Mouse (Mus musculus): ENCODE results near the gene Itih2. TPM values are rescaled to one million over a fixed set of nuclear protein-coding genes. Genes with fewer than 3 reads are reported as not detected.

The Itih2 gene
- polyA plus RNA-seq, 1 experiment from 2014 or later, result 2.7 TPM

DNA sequence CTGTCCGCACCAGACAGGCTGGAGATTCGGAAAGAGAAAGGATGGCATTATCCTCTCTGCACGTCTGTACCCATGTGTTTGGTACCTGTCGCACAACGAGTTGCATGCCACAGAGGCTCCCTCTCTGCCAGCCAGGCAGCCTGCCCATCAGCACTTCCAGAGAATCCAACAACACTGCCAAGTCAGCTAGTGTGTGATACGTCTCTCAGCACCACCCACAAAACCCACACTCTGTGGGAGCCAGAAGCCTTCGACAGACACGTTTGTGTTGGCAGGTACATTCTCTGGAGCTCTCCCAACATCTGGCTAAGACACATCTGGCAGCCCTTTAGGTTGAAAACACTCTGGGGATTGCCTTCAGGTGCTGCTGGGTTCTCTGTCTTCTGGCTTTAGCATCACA, 16.0 kb upstream of the Itih2 start:
- Histone ChIP-seq H3K9me3 (replicated peaks; ENCODE audit: control insufficient read depth, low read length, poor library complexity, severe bottlenecking) (no peaks in the 10 kb centered on the region), H3K27ac (ENCODE audit: low read length) (no peak overlapping the region), H3K27me3 (ENCODE audit: control insufficient read depth, insufficient read depth, low read depth, low read length) (no peaks in the 10 kb centered on the region), H3K4me2 (ENCODE audit: low read length) (no peak overlapping the region), H3K36me3 (ENCODE audit: control insufficient read depth, insufficient read depth, low read length) (no peaks in the 10 kb centered on the region), H3K9ac (ENCODE audit: low read depth, low read length) (no peak overlapping the region), H3K4me1 (ENCODE audit: control insufficient read depth, insufficient read depth, low read length) (no peaks in the 10 kb centered on the region), H3K4me3 (ENCODE audit: low read depth, low read length) (no peak overlapping the region)
- no peak for ATAC-seq
- WGBS, result 78% methylated on average over 8 of the region's 8 CpGs

- no peak overlapping the region for H3K9ac ChIP-seq (ENCODE audit: low read depth, low read length)
- no peak overlapping the region for H3K27ac ChIP-seq (ENCODE audit: low read length)
- no peaks in the 10 kb centered on the region for H3K4me1 ChIP-seq (ENCODE audit: control insufficient read depth, insufficient read depth, low read length)
- H3K27me3 ChIP-seq (ENCODE audit: control insufficient read depth, insufficient read depth, low read depth, low read length), result no peaks in the 10 kb centered on the region
- no peak for ATAC-seq
- H3K36me3 ChIP-seq (ENCODE audit: control insufficient read depth, insufficient read depth, low read length), result no peaks in the 10 kb centered on the region
- H3K4me3 ChIP-seq (ENCODE audit: low read depth, low read length), result no peak overlapping the region
- WGBS, result 85% methylated on average over 6 of the region's 6 CpGs
- H3K4me2 ChIP-seq (ENCODE audit: low read length), result no peak overlapping the region
- no peaks in the 10 kb centered on the region for H3K9me3 ChIP-seq (replicated peaks; ENCODE audit: control insufficient read depth, low read length, poor library complexity, severe bottlenecking)
These were observed 14.3 kb upstream of the Itih2 start for GRCm38 (mm10) chr2:10145514-10145913.

DNA sequence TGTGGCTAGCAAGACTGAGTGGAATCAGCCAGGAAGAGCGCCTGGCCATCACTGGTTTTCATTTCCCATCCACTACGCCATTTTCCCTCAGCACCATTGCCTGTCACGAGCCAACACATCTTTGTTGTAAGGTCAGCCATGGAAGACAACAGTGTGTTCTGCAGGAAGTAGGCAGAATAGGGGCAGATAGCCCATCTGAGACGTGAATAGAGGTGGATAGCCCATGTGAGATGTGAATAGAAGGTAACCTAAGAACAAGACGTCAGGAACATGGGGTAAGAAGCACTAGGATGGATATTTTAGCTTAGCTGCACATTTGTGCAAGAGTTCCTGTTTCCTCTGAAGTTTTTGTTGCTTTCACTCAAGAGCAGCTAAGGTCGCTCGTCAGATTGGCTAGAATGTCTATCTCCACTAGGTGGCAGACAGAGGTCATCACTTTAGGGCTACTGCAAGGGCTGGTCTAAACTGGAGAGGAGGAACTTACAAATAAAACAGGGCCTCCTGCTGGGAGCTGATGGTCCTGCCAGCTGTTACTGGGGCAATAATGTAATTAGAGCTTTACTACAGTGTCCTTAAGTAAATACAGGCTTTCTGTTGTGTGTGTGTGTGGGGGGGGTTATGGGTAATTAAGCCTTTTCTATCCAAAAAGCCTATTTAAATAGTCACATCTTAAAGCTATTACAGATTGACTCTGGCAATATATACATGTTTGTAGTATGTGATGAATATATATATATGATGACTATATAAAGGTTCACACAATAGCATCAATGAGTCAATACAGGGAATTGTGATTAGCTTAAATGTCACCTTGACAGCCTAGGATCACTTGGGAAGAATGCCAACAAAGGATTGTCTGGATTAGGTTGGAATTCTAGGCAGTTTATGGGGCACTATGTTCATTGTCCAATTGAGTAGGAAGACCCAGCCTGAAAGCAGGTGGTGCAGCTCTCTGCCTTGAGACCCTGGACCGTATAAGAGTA, 11.6 kb upstream of the Itih2 start:
- 30% methylated on average over 8 of the region's 8 CpGs for WGBS
- H3K27me3 ChIP-seq (ENCODE audit: control insufficient read depth, insufficient read depth, low read depth, low read length), result no peaks in the 10 kb centered on the region; the same call in 1 of the 2 replicates
- no peaks in the 10 kb centered on the region for H3K36me3 ChIP-seq (ENCODE audit: control insufficient read depth, insufficient read depth, low read length)
- ATAC-seq, result peak; percentile 76; the same call in 1 of the 2 replicates
- H3K9ac ChIP-seq (ENCODE audit: low read depth, low read length), result no peak overlapping the region
- no peaks in the 10 kb centered on the region for H3K4me1 ChIP-seq (ENCODE audit: control insufficient read depth, insufficient read depth, low read length)
- no peak overlapping the region for H3K27ac ChIP-seq (ENCODE audit: low read length)
- no peak overlapping the region for H3K4me2 ChIP-seq (ENCODE audit: low read length)
- no peaks in the 10 kb centered on the region for H3K9me3 ChIP-seq (replicated peaks; ENCODE audit: control insufficient read depth, low read length, poor library complexity, severe bottlenecking)
- no peak overlapping the region for H3K4me3 ChIP-seq (ENCODE audit: low read depth, low read length)

DNA sequence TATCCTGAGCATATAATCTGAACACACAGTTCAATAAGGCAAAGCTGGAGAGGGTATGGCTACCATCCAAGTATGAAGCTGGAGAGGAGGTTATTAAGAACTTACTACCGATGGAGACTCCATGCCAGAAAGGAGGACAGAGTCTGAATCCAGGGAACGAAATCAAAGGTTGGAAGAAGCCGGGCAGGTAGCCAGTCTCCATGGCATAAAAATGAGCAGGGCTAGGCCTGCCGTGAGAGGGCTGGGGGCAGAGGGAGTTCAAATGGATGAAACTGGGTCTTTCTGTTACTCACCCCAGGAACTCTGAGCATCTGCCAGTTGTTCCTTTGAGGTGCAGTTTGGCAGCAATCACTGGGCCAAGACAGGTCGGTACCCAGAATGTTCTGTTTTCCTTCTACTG, 9.3 kb upstream of the Itih2 start:
- no peak overlapping the region for H3K4me2 ChIP-seq (ENCODE audit: low read length)
- H3K36me3 ChIP-seq (ENCODE audit: control insufficient read depth, insufficient read depth, low read length), result no peaks in the 10 kb centered on the region
- no peaks in the 10 kb centered on the region for H3K9me3 ChIP-seq (replicated peaks; ENCODE audit: control insufficient read depth, low read length, poor library complexity, severe bottlenecking)
- no peak overlapping the region for H3K9ac ChIP-seq (ENCODE audit: low read depth, low read length)
- WGBS, result 67% methylated on average over 5 of the region's 5 CpGs
- H3K4me3 ChIP-seq (ENCODE audit: low read depth, low read length), result no peak overlapping the region
- H3K27me3 ChIP-seq (ENCODE audit: control insufficient read depth, insufficient read depth, low read depth, low read length), result no peaks in the 10 kb centered on the region; the same call in 1 of the 2 replicates
- no peak overlapping the region for H3K27ac ChIP-seq (ENCODE audit: low read length)
- no peak for ATAC-seq
- no peaks in the 10 kb centered on the region for H3K4me1 ChIP-seq (ENCODE audit: control insufficient read depth, insufficient read depth, low read length)

GRCm38 (mm10) chr2:10137320-10137719, 6.1 kb upstream of the Itih2 start:
- no peak overlapping the region for H3K4me3 ChIP-seq (ENCODE audit: low read depth, low read length)
- H3K4me1 ChIP-seq (ENCODE audit: control insufficient read depth, insufficient read depth, low read length), result no peaks in the 10 kb centered on the region
- WGBS, result 75% methylated on average over 2 of the region's 2 CpGs
- no peak overlapping the region for H3K9ac ChIP-seq (ENCODE audit: low read depth, low read length)
- no peak overlapping the region for H3K27ac ChIP-seq (ENCODE audit: low read length)
- ATAC-seq, result no peak
- no peaks in the 10 kb centered on the region for H3K9me3 ChIP-seq (replicated peaks; ENCODE audit: control insufficient read depth, low read length, poor library complexity, severe bottlenecking)
- no peaks in the 10 kb centered on the region for H3K36me3 ChIP-seq (ENCODE audit: control insufficient read depth, insufficient read depth, low read length)
- no peaks in the 10 kb centered on the region; the same call in 1 of the 2 replicates for H3K27me3 ChIP-seq (ENCODE audit: control insufficient read depth, insufficient read depth, low read depth, low read length)
- no peak overlapping the region for H3K4me2 ChIP-seq (ENCODE audit: low read length)

- Histone ChIP-seq H3K4me2 (ENCODE audit: low read length) (no peak overlapping the region), H3K27me3 (ENCODE audit: control insufficient read depth, insufficient read depth, low read depth, low read length) (no peaks in the 10 kb centered on the region), H3K36me3 (ENCODE audit: control insufficient read depth, insufficient read depth, low read length) (no peaks in the 10 kb centered on the region), H3K9me3 (replicated peaks; ENCODE audit: control insufficient read depth, low read length, poor library complexity, severe bottlenecking) (no peaks in the 10 kb centered on the region), H3K4me1 (ENCODE audit: control insufficient read depth, insufficient read depth, low read length) (no peaks in the 10 kb centered on the region), H3K27ac (ENCODE audit: low read length) (no peak overlapping the region), H3K4me3 (ENCODE audit: low read depth, low read length) (no peak overlapping the region), H3K9ac (ENCODE audit: low read depth, low read length) (no peak overlapping the region)
- ATAC-seq, result no peak
- WGBS, result 76% methylated on average over 6 of the region's 6 CpGs
These were observed 2.7 kb upstream of the Itih2 start for GRCm38 (mm10) chr2:10133941-10134340.

- 90% methylated on average over 1 of the region's 1 CpGs for WGBS
- Histone ChIP-seq H3K27ac (ENCODE audit: low read length) (no peak overlapping the region), H3K27me3 (ENCODE audit: control insufficient read depth, insufficient read depth, low read depth, low read length) (no peaks in the 10 kb centered on the region), H3K9ac (ENCODE audit: low read depth, low read length) (no peak overlapping the region), H3K4me3 (ENCODE audit: low read depth, low read length) (no peak overlapping the region), H3K4me1 (ENCODE audit: control insufficient read depth, insufficient read depth, low read length) (no peaks in the 10 kb centered on the region), H3K4me2 (ENCODE audit: low read length) (no peak overlapping the region), H3K36me3 (ENCODE audit: control insufficient read depth, insufficient read depth, low read length) (no peaks in the 10 kb centered on the region), H3K9me3 (replicated peaks; ENCODE audit: control insufficient read depth, low read length, poor library complexity, severe bottlenecking) (no peaks in the 10 kb centered on the region)
- no peak for ATAC-seq
These were observed 932 bp upstream of the Itih2 start for GRCm38 (mm10) chr2:10132128-10132527.

- no peak overlapping the region for H3K9ac ChIP-seq (ENCODE audit: low read depth, low read length)
- no peaks in the 10 kb centered on the region for H3K9me3 ChIP-seq (replicated peaks; ENCODE audit: control insufficient read depth, low read length, poor library complexity, severe bottlenecking)
- ATAC-seq, result no peak
- no peak overlapping the region for H3K4me2 ChIP-seq (ENCODE audit: low read length)
- H3K27ac ChIP-seq (ENCODE audit: low read length), result no peak overlapping the region
- no peak overlapping the region for H3K4me3 ChIP-seq (ENCODE audit: low read depth, low read length)
- no peaks in the 10 kb centered on the region for H3K4me1 ChIP-seq (ENCODE audit: control insufficient read depth, insufficient read depth, low read length)
- H3K36me3 ChIP-seq (ENCODE audit: control insufficient read depth, insufficient read depth, low read length), result no peaks in the 10 kb centered on the region
- no peaks in the 10 kb centered on the region for H3K27me3 ChIP-seq (ENCODE audit: control insufficient read depth, insufficient read depth, low read depth, low read length)
- WGBS, result 78% methylated on average over 8 of the region's 8 CpGs
These were observed 730 bp downstream of the Itih2 start for GRCm38 (mm10) chr2:10130341-10130990.

GRCm38 (mm10) chr2:10128571-10128970, 2.6 kb downstream of the Itih2 start:
- H3K4me3 ChIP-seq (ENCODE audit: low read depth, low read length), result no peak overlapping the region
- H3K4me1 ChIP-seq (ENCODE audit: control insufficient read depth, insufficient read depth, low read length), result no peaks in the 10 kb centered on the region
- H3K27me3 ChIP-seq (ENCODE audit: control insufficient read depth, insufficient read depth, low read depth, low read length), result no peaks in the 10 kb centered on the region
- ATAC-seq, result no peak
- WGBS, result 78% methylated on average over 4 of the region's 4 CpGs
- no peaks in the 10 kb centered on the region for H3K36me3 ChIP-seq (ENCODE audit: control insufficient read depth, insufficient read depth, low read length)
- no peaks in the 10 kb centered on the region for H3K9me3 ChIP-seq (replicated peaks; ENCODE audit: control insufficient read depth, low read length, poor library complexity, severe bottlenecking)
- no peak overlapping the region for H3K9ac ChIP-seq (ENCODE audit: low read depth, low read length)
- H3K27ac ChIP-seq (ENCODE audit: low read length), result no peak overlapping the region
- no peak overlapping the region for H3K4me2 ChIP-seq (ENCODE audit: low read length)

Measured in midbrain, embryonic 16.5 days (tissue).